Mouse (Mus musculus) myocyte (in vitro differentiated cells): ENCODE results near the gene Adk.

Experiments
- POLR2A ChIP-seq: IDR thresholded peaks from one replicate; pipeline ENCODE4 v1.6.1; 2011; ENCODE audit warnings: low read depth, mild to moderate bottlenecking, control low read depth, moderate library complexity; ENCODE audit not compliant: insufficient read length
- TCF12 ChIP-seq: IDR thresholded peaks from one replicate; pipeline ENCODE4 v1.6.1; 2011; ENCODE audit warnings: mild to moderate bottlenecking, control low read depth; ENCODE audit not compliant: poor library complexity, insufficient read depth, severe bottlenecking
- USF1 ChIP-seq: IDR thresholded peaks from one replicate; pipeline ENCODE4 v1.6.1; 2011; ENCODE audit warnings: low read depth, mild to moderate bottlenecking, control low read depth, moderate library complexity

DNA sequence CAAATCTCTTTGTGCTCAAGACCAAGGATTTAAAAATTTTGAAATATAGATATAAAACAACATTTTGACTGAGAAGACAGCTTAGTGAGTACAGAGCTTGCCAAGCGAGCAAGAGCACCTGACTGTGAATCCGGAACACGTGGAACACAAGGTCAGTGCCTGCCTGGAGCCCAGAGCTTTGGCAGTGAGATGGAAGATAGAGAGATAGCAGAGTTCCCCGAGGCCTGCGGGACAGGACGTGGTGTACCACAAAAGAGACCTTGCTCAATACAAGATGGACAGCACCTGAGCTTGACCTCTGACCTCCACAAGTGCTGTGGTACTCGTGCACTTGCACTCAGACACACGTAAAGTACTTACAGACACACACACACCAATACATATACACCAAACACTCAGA, 54.2 kb downstream of the Adk start:
- TF ChIP-seq POLR2A (no peak), TCF12 (no peak), USF1 (no peak)
